Mouse (Mus musculus) small intestine, adult 2 months (tissue): ENCODE data around the gene Cfl1.

Experiments
- CTCF ChIP-seq: fragments of 200-500 bp; IDR thresholded peaks from 2 replicates; pipeline ENCODE4 v1.5.1; 2012; ENCODE audit warnings: low read depth, mild to moderate bottlenecking, control low read depth, inconsistent platforms, low read length, moderate library complexity, mixed read lengths; ENCODE audit not compliant: insufficient replicate concordance, insufficient read length; ENCODE audit errors: extremely low read depth
- POLR2A ChIP-seq: fragments of 200-500 bp; IDR thresholded peaks from 2 replicates; pipeline ENCODE4 v1.6.1; 2012; ENCODE audit warnings: low read depth, mild to moderate bottlenecking, control low read depth, inconsistent platforms, low read length, moderate library complexity

- no peak for TF ChIP-seq CTCF
- TF ChIP-seq POLR2A = no peak
Measured at GRCm38 (mm10) chr19:5474281-5475068, 15.8 kb upstream of the Cfl1 start.
